Mouse (Mus musculus) lung, postnatal 0 days (tissue): ENCODE results near the gene Phf14.

ENCODE experiments used
- CTCF ChIP-seq: IDR thresholded peaks from 2 replicates; pipeline ENCODE4 v1.5.1; 2016; ENCODE audit warnings: antibody characterized with exemption, mild to moderate bottlenecking
- EP300 ChIP-seq: IDR thresholded peaks from 2 replicates; pipeline ENCODE4 v1.6.1; 2016; ENCODE audit warnings: antibody characterized with exemption, mild to moderate bottlenecking, control low read depth

DNA sequence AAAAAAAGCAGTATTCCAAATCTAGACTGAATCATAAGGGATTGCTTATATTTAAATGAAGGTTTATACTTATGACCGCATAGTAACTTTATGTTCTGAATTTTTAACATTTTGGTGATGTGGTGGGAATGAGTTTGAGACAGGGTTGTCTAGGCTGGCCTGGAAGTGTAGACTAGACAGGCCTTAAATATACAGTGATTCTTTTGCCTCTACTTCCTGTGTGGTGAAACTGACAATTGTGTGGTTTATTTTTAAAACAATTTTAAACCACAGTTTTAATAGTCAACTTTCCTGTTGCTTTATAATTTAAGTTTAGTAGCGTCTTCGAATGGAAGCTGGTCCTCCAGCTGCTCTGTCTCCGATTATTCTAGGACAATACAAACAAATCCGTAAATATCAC is 104.5 kb downstream of the Phf14 start:
- TF ChIP-seq CTCF (no peak), EP300 (no peak)
